Mouse (Mus musculus) stomach, postnatal 0 days (tissue): ENCODE results near the gene Enah. TPM values are rescaled to one million over a fixed set of nuclear protein-coding genes. Genes with fewer than 3 reads are reported as not detected.

ENCODE experiments used
- ATAC-seq: fragments of 200-750 bp; cut with Nextera tagmentation; 2 replicates; pipeline ENCODE4 v1.8.0; 2017; ENCODE audit not compliant: low FRiP score, low TSS enrichment
- DNase-seq: peaks from one replicate; pipeline ENCODE4 v3.0.0-alpha.2; 2016; ENCODE audit warnings: low spot score
- H3K27ac ChIP-seq: fragments of 300-500 bp; sonication (generic); replicated peaks from 2 replicates; pipeline ENCODE4 v1.5.1; 2014; ENCODE audit warnings: mild to moderate bottlenecking, control low read depth
- H3K27me3 ChIP-seq: fragments of 300-500 bp; sonication (generic); 2 replicates; pipeline ENCODE4 v1.6.1; 2014; ENCODE audit warnings: low read length; ENCODE audit not compliant: control insufficient read depth, insufficient read depth
- H3K36me3 ChIP-seq: fragments of 300-500 bp; sonication (generic); 2 replicates; pipeline ENCODE4 v1.6.1; 2014; ENCODE audit warnings: low read length, mixed read lengths; ENCODE audit not compliant: control insufficient read depth, insufficient read depth
- H3K4me1 ChIP-seq: fragments of 300-500 bp; sonication (generic); replicated peaks from 2 replicates; pipeline ENCODE4 v1.6.1; 2014; ENCODE audit warnings: antibody characterized with exemption; ENCODE audit not compliant: control insufficient read depth, insufficient read depth
- H3K4me2 ChIP-seq: fragments of 300-500 bp; sonication (generic); replicated peaks from 2 replicates; pipeline ENCODE4 v1.6.1; 2014; ENCODE audit warnings: low read depth, mild to moderate bottlenecking, control low read depth, moderate library complexity
- H3K4me3 ChIP-seq: fragments of 300-500 bp; sonication (generic); 2 replicates; pipeline ENCODE4 v1.5.1; 2014; ENCODE audit warnings: low read depth, low read length, control low read depth
- H3K9ac ChIP-seq: fragments of 300-500 bp; sonication (generic); 2 replicates; pipeline ENCODE4 v1.6.1; 2014; ENCODE audit warnings: mild to moderate bottlenecking, low read length, control low read depth, mixed read lengths
- H3K9me3 ChIP-seq: fragments of 300-500 bp; sonication (generic); 2 replicates; pipeline ENCODE4 v1.6.1; 2016; ENCODE audit warnings: low read length; ENCODE audit not compliant: control insufficient read depth
- CTCF ChIP-seq: IDR thresholded peaks from 2 replicates; pipeline ENCODE4 v1.5.1; 2016; ENCODE audit warnings: antibody characterized with exemption, low read depth, mild to moderate bottlenecking, moderate library complexity
- EP300 ChIP-seq: optimal IDR thresholded peaks from 2 replicates; pipeline ENCODE3; 2016; ENCODE audit warnings: antibody characterized with exemption
- WGBS: fragments of 180-500 bp; shearing (Covaris S2); extraction: QIAGEN DNeasy Blood & Tissue Kit; methylation state at CpG from one replicate; pipeline ENCODE4 v1.1.7; 2014; 5-methylcytosine and 5-hydroxymethylcytosine counted together
- polyA plus RNA-seq: library from polyadenylated mRNA; unstranded; fragments of >200 nt; fragmentation: Nextera tagmentation; extraction: Ambion mirVana; gene quantifications from 2 replicates; pipeline ENCODE4 v1.2.1, GENCODE M21; 2015

The Enah gene
- polyA plus RNA-seq, 1 experiment from 2014 or later, result 8.4 TPM

DNA sequence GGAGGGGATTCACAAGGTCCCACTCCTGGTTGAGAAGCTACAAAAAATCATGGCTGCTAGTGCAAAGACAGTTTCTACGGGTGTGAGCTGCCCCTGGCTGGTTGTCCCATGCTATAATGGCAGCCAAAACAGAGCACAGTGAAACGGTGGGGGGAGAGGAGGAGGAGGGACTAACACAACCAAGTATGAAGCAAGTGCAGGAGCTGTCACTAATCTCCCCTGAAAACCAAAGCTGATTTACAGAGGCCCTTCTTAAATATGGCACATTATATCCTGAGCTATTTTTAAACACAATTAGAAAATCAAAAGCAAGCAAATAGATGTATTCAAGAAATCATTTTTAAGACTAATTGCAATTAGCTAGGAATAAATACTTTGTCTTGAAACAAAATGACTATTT, 32.6 kb downstream of the Enah start:
- no peaks in the 10 kb centered on the region for H3K4me1 ChIP-seq
- TF ChIP-seq EP300 (no peak), CTCF (no peak)
- ATAC-seq (no peak), DNase-seq (no peak)
- H3K27me3 ChIP-seq, result no peaks in the 10 kb centered on the region
- no peak overlapping the region for H3K4me3 ChIP-seq
- H3K4me2 ChIP-seq, result no peak overlapping the region
- no peak overlapping the region for H3K27ac ChIP-seq
- no peaks in the 10 kb centered on the region for H3K36me3 ChIP-seq
- WGBS, result 36% methylated on average over 2 of the region's 2 CpGs
- H3K9ac ChIP-seq, result no peak overlapping the region
- no peaks in the 10 kb centered on the region for H3K9me3 ChIP-seq

DNA sequence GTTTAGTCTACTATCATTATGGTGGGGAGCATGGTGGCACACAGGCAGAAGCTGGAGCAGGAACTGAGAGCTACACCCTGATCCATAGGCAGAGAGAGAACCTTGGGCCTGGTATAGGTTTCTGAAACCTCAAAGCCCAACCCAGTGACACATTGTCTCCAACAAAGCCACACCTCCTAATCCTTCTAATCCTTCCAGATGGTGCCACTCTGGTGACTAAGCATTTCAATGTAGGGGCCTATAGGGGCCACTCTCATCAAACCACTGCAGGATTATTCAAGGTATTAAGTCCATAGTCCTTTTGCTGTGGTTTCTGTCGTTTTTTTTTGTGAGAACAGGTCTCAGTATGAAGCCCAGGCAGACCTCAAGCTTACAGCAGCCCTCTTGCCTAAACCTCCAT, 33.9 kb downstream of the Enah start:
- Histone ChIP-seq H3K4me3 (no peak overlapping the region), H3K27me3 (no peaks in the 10 kb centered on the region), H3K36me3 (no peaks in the 10 kb centered on the region), H3K4me2 (no peak overlapping the region), H3K9me3 (no peaks in the 10 kb centered on the region), H3K9ac (no peak overlapping the region), H3K27ac (no peak overlapping the region), H3K4me1 (no peaks in the 10 kb centered on the region)
- 69% methylated on average over 1 of the region's 1 CpGs for WGBS
- no peak for ATAC-seq
- no peak for DNase-seq
- TF ChIP-seq EP300 (no peak), CTCF (no peak)

DNA sequence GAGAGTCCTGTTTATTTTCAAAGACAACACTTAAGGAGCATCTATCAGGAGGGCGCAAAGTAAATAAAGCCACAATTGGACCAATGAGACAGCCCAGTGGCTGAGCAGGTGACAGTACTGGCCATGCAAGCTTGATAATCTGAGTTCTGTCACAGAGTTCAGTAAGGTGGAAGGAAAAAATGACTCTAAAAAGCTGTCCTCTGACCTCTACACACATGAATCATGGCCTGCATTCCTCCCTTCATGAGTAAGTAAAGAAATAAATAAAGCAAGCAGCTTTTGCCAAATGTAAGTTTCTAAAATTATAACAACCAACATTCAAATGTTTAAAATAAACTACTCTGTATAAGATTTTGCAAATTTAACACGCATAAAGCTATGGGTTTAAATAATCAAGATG, 35.0 kb downstream of the Enah start:
- Histone ChIP-seq H3K36me3 (no peaks in the 10 kb centered on the region), H3K9ac (no peak overlapping the region), H3K27ac (no peak overlapping the region), H3K4me3 (no peak overlapping the region), H3K4me2 (no peak overlapping the region), H3K4me1 (no peaks in the 10 kb centered on the region), H3K9me3 (no peaks in the 10 kb centered on the region), H3K27me3 (no peaks in the 10 kb centered on the region)
- 80% methylated on average over 2 of the region's 2 CpGs for WGBS
- ATAC-seq (no peak), DNase-seq (no peak)
- TF ChIP-seq CTCF (no peak), EP300 (no peak)

DNA sequence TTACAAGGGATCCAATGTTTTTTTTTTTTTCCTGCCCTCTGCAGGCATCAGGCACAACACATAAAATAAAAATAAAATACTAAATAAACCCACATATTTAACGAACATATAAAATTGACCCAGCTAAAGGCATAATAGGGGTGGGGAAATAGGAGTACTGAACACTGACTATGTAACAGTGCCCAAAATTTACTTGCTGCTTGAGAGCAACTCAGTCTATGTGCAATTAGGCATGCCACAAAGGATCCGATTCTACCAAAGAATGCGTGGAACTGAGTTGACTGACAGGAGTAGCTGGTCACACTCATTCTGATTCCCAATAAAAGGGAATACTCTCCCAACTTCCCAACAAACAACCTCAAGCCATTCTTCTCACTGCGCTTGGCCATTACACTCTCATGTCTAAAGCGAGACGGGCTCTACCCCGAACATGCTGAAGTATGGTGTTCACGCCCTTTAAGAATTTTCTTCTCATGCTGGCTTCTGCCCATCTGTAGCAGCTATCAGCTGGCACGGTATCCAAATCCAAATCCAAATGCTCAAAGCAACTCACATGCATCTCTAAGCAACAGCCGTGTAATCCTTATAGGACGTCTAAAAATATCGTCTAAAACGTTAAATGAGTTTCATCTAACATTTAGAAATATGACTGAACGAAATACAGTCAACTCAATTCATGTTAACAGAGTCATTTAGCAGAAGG, 39.6 kb downstream of the Enah start:
- Histone ChIP-seq H3K27me3 (no peaks in the 10 kb centered on the region), H3K4me1 (no peaks in the 10 kb centered on the region; the same call in 1 of the 2 replicates), H3K27ac (no peak overlapping the region), H3K4me2 (no peak overlapping the region), H3K9me3 (no peaks in the 10 kb centered on the region), H3K36me3 (no peaks in the 10 kb centered on the region), H3K9ac (no peak overlapping the region), H3K4me3 (no peak overlapping the region)
- DNase-seq (no peak), ATAC-seq (no peak)
- WGBS, result 86% methylated on average over 14 of the region's 14 CpGs
- TF ChIP-seq CTCF, result no peak
- TF ChIP-seq EP300, result no peak

DNA sequence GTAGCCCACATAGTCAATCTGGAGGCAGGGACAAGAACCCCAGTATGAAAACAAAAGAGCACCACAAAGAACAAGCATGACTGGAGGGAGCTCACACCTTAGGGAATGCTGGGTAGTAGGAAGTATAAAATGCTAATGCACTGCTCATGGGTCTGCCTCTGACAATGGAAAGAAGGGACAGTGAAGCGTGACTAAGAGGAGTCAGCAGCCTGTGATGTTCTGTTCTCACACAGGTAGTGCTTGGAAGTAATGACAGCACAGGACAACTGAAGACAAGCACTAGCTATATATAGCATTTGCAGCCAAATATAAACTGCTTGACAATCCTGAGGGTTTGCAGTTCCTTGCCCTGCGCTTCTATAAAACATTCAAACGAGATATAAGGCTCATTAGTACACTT, 44.3 kb downstream of the Enah start:
- no peak for TF ChIP-seq CTCF
- TF ChIP-seq EP300, result no peak
- 47% methylated on average over 3 of the region's 3 CpGs for WGBS
- Histone ChIP-seq H3K9ac (no peak overlapping the region), H3K9me3 (no peaks in the 10 kb centered on the region), H3K4me1 (no peaks in the 10 kb centered on the region; the same call in 1 of the 2 replicates), H3K4me3 (no peak overlapping the region), H3K36me3 (no peaks in the 10 kb centered on the region), H3K27ac (no peak overlapping the region), H3K4me2 (no peak overlapping the region), H3K27me3 (no peaks in the 10 kb centered on the region)
- DNase-seq (no peak), ATAC-seq (no peak)

DNA sequence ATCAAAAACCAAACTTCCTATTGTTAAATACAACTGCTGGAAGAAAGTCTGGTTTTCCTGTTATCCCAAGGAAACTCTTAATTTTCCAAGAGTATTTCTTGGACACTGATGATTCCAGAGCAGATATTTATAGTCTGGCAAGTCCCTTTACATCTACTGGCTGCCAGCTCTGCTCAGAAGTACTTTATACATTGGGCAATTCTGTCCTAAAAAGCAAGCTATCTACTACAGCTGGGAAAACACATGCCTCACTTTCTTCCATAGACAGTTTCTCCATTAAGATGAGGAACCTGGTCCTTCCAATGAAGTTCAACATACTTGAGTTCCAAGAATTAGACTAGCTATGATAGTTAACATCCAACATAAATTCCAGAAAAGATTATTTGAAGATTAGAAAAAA, 44.9 kb downstream of the Enah start:
- Histone ChIP-seq H3K27me3 (no peaks in the 10 kb centered on the region), H3K36me3 (no peaks in the 10 kb centered on the region), H3K9ac (no peak overlapping the region), H3K4me3 (no peak overlapping the region), H3K4me1 (no peaks in the 10 kb centered on the region; the same call in 1 of the 2 replicates), H3K9me3 (no peaks in the 10 kb centered on the region), H3K27ac (no peak overlapping the region), H3K4me2 (no peak overlapping the region)
- no peak for ATAC-seq
- no peak for DNase-seq
- TF ChIP-seq CTCF, result no peak
- TF ChIP-seq EP300, result no peak
